Mouse (Mus musculus) embryonic fibroblast, embryonic 13.5 days (primary cell): ENCODE results near the gene Hoxd8.

Experiments used
- CTCF ChIP-seq: IDR thresholded peaks from 2 replicates; pipeline ENCODE4 v1.5.1; 2011; ENCODE audit warnings: mild to moderate bottlenecking, control low read depth, low read length, moderate library complexity, borderline replicate concordance; ENCODE audit not compliant: insufficient read depth
- POLR2A ChIP-seq: IDR thresholded peaks from 2 replicates; pipeline ENCODE4 v1.6.1; 2011; ENCODE audit warnings: low read depth, mild to moderate bottlenecking, control low read depth, low read length, moderate library complexity

DNA sequence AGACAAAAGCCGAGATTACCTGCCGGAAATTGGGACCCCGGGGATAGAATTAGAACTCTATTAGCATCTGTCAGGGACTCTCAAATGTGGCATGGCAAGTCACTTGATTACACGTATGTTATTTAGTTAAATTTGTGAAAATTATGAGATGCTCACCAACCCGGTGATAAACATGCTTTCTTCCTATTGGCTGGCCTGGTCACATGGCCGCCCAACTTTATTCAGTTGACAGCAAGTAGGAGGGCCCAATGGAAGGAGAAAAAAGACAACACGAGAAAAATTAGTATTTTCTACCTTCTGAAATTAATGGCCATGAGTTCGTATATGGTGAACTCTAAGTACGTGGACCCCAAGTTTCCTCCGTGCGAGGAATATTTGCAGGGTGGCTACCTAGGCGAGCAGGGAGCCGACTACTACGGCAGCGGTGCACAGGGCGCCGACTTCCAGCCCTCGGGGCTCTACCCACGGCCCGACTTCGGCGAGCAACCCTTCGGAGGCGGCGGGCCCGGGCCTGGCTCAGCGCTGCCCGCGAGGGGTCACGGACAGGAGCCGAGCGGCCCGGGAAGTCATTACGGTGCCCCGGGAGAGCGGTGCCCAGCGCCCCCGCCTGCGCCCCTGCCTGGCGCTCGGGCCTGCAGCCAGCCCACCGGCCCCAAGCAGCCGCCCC lies 22.7 kb downstream of the Hoxd8 start:
- TF ChIP-seq CTCF (no peak), POLR2A (no peak)
